Mouse (Mus musculus) embryonic fibroblast, embryonic 13.5 days (primary cell): Measurements from ENCODE around the gene Cpsf4l.

Experiments used
- CTCF ChIP-seq: IDR thresholded peaks from 2 replicates; pipeline ENCODE4 v1.5.1; 2011; ENCODE audit warnings: mild to moderate bottlenecking, control low read depth, low read length, moderate library complexity, borderline replicate concordance; ENCODE audit not compliant: insufficient read depth
- POLR2A ChIP-seq: IDR thresholded peaks from 2 replicates; pipeline ENCODE4 v1.6.1; 2011; ENCODE audit warnings: low read depth, mild to moderate bottlenecking, control low read depth, low read length, moderate library complexity

DNA sequence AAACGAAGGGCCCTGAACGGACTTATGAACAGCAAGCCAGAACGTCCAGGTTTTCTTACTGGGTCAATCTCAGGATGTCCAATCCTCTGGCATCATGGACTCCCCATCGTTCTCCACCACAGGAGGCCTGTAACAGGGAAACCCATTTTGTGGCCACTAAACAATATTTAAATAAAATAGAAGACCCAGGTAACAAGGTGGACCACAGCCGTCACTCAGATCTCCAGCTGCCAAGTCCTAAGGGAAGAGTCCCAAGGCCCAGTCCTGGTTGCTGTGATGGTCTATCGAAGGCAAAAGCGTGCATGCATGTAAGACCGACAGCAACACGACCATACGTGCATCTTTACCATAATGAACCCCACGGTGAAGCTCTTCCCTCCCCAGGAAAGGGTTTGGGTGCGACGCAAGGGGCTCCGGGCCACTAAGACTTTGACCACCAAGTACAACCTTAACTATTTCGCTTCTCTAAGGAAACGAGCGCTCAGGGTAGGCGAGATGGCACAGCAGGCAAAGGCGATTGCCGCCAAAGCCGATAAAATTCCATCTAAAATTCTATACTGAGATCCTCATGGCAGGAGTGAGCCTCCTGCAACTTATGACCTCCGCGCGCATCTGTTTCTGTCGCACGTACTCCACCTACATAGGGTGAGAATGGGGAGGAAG, 61.0 kb downstream of the Cpsf4l start, which contains the start of gene Cog1:
- no peak for TF ChIP-seq CTCF
- TF ChIP-seq POLR2A = no peak
